Mouse (Mus musculus) MEL (cell line): ENCODE results near the gene Ccdc115.

Experiments
- CTCF ChIP-seq, 3 experiments: IDR thresholded peaks in 2 of 3; conservative IDR thresholded peaks in 1 of 3; 2 replicates each; pipeline ENCODE4 v1.5.1; 2011 to 2012; ENCODE audit warnings: low read length in 3 of 3, low read depth in 2 of 3, mild to moderate bottlenecking in 2 of 3, improper control_type of control experiment in 1 of 3, inconsistent platforms in 1 of 3, mixed read lengths in 1 of 3, moderate library complexity in 1 of 3; ENCODE audit not compliant: control insufficient read depth in 1 of 3, insufficient read depth in 1 of 3, poor library complexity in 1 of 3, severe bottlenecking in 1 of 3
- EP300 ChIP-seq, 2 experiments: IDR thresholded peaks; 2 replicates each; pipeline ENCODE4 v1.6.1; 2011; ENCODE audit warnings: improper control_type of control experiment in 2 of 2, low read length in 2 of 2, low read depth in 1 of 2, mild to moderate bottlenecking in 1 of 2
- GATA1 ChIP-seq: IDR thresholded peaks from 2 replicates; pipeline ENCODE4 v1.6.1; 2011; ENCODE audit warnings: low read depth, low read length, improper control_type of control experiment
- MAFK ChIP-seq: IDR thresholded peaks from 2 replicates; pipeline ENCODE4 v1.6.1; 2011; ENCODE audit warnings: low read depth, mild to moderate bottlenecking, low read length, improper control_type of control experiment, borderline replicate concordance
- MXI1 ChIP-seq: IDR thresholded peaks from 2 replicates; pipeline ENCODE4 v1.6.1; 2011; ENCODE audit warnings: mild to moderate bottlenecking, low read depth, low read length, improper control_type of control experiment
- POLR2A ChIP-seq, 2 experiments: IDR thresholded peaks; 2 replicates each; pipeline ENCODE4 v1.6.1; 2011 to 2012; ENCODE audit warnings: low read length in 2 of 2, mild to moderate bottlenecking in 2 of 2, control low read depth in 1 of 2, improper control_type of control experiment in 1 of 2, low read depth in 1 of 2, moderate library complexity in 1 of 2; ENCODE audit not compliant: control insufficient read depth in 1 of 2, insufficient read depth in 1 of 2, poor library complexity in 1 of 2
- POLR2AphosphoS5 ChIP-seq: IDR thresholded peaks from 2 replicates; pipeline ENCODE4 v1.6.1; 2012; ENCODE audit warnings: low read depth, borderline replicate concordance, mild to moderate bottlenecking, inconsistent platforms, low read length, moderate library complexity, mixed read lengths
- SIN3A ChIP-seq: IDR thresholded peaks from 2 replicates; pipeline ENCODE4 v1.6.1; 2012; ENCODE audit warnings: low read length, improper control_type of control experiment, inconsistent platforms
- ZC3H11A ChIP-seq: IDR thresholded peaks from 2 replicates; pipeline ENCODE4 v1.6.1; 2012; ENCODE audit warnings: low read depth, mild to moderate bottlenecking, inconsistent platforms, low read length, improper control_type of control experiment

DNA sequence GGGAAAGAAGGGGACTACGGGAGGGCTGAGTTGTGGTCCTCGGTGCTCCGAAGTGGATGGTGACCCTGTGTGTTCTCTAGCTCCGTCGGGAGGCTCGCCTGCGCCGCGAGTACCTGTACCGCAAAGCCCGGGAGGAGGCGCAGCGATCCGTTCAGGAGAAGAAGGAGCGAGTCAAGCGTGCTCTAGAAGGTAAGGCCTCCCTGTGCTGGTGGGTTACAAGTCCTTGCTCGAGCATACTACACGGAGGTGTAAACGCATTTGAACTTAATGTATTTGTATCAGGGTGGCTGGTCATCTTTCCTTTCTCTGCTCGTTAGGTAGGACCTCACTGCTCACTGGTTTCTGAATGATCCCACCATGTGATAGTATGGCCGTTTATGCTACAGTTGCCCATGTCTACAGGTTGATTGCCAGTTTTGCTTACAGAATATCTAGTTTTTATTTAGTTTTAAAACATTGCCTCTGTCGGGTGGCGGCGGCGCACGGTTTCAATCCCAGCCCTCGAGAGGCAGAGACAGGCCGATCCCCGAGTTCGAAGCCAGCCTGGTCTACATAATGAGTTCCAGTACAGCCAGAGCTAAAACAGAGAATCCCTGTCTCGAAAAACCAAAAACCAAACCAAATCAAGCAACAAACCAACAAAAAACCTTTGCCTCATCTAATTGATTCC, 624 bp upstream of the Ccdc115 start:
- TF ChIP-seq ZC3H11A (no peak), MXI1 (no peak), GATA1 (no peak), CTCF (IDR thresholded peaks at IDR 0.05 in 2 of 3, conservative IDR thresholded peaks at IDR 0.05 in 1 of 3; ENCODE audit: control insufficient read depth in 1 of 3, insufficient read depth in 1 of 3, low read depth in 2 of 3, low read length in 3 of 3, poor library complexity in 1 of 3, severe bottlenecking in 1 of 3) (peak in 2 of 3 experiments; percentile 8 to 20; a peak in 2 of 6 replicates), MAFK (no peak), SIN3A (no peak), EP300 (IDR thresholded peaks at IDR 0.05; ENCODE audit: low read depth in 1 of 2, low read length in 2 of 2) (no peak), POLR2A (IDR thresholded peaks at IDR 0.05; ENCODE audit: control insufficient read depth in 1 of 2, insufficient read depth in 1 of 2, low read depth in 1 of 2, low read length in 2 of 2, poor library complexity in 1 of 2) (no peak; a peak in 2 of 4 replicates), POLR2AphosphoS5 (0 out of 2 replicates have a peak, but pooled peaks have one; percentile 20)
